Mouse (Mus musculus) megakaryocyte, embryonic 14.5 days (primary cell): ENCODE measurements around the gene Eepd1.

Experiments used
- FLI1 ChIP-seq: IDR thresholded peaks from 2 replicates; pipeline ENCODE4 v1.6.1; 2012; ENCODE audit warnings: low read length, inconsistent platforms, mixed read lengths
- GATA1 ChIP-seq: IDR thresholded peaks from 3 replicates; pipeline ENCODE4 v1.6.1; 2012; ENCODE audit warnings: mixed read lengths, low read length, inconsistent platforms, borderline replicate concordance

DNA sequence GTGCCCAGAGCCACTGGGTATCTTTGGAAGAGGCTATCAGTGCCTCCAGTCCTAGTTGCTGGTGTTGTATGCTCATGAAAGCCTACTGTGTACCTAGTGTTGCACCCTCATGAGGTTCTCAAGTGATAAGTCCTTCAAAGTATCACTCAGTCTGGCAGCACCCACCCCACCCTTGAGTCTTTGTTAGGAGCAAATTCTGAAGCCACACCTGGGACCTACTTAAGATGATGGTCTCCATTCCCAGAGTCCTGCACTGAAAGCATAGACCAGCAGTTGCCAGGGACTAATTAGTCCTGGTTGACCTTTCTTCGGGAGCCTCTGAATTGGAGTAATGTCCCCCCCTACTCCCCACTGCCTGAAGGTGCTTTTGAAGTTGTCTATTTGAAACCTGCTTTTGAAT is 45.2 kb downstream of the Eepd1 start:
- TF ChIP-seq GATA1 (no peak), FLI1 (no peak)
